Mouse (Mus musculus): Measurements from ENCODE around the gene Crtc2.

DNA sequence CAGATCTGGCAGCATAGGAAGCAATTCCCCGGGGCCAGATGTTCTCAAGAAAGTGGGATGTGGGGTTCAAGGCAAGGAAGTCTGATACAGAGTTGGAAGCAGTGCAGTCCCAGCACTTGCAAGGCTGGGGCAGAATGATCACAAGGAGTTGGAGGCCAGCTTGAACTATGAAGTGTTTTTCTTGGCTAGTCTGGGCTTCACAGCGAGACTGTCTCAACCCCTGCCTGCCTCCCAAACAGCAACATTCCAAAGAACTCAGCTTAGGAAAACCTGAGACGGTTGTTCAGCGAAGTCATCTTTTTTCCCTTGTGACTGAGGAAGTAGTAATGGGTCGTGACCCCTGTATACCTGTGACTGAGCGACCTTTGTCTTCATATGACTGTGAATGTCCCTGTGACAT lies 3.2 kb upstream of the Crtc2 start:
- TF ChIP-seq CTCF (IDR thresholded peaks at IDR 0.05; ENCODE audit: insufficient read depth, low read depth, low read length) (no peak), POLR2A (IDR thresholded peaks at IDR 0.05; ENCODE audit: insufficient read depth, low read depth, low read length) (no peak)
